Mouse (Mus musculus) midbrain, embryonic 14.5 days (tissue): Measurements from ENCODE around the gene Fxr2. TPM values are rescaled to one million over a fixed set of nuclear protein-coding genes. Genes with fewer than 3 reads are reported as not detected.

ENCODE experiments used
- ATAC-seq: fragments of 200-750 bp; cut with Nextera tagmentation; 2 replicates; pipeline ENCODE4 v1.8.0; 2017; ENCODE audit warnings: moderate number of reproducible peaks, moderate library complexity; ENCODE audit not compliant: low FRiP score, low TSS enrichment
- DNase-seq: peaks from one replicate; pipeline ENCODE4 v3.0.0-alpha.2; 2015
- H3K27ac ChIP-seq: fragments of 300-500 bp; sonication (generic); replicated peaks from 2 replicates; pipeline ENCODE4 v1.5.1; 2014; ENCODE audit warnings: mild to moderate bottlenecking, low read depth, low read length, moderate library complexity
- H3K27me3 ChIP-seq: fragments of 300-500 bp; sonication (generic); 2 replicates; pipeline ENCODE4 v1.6.1; 2014; ENCODE audit warnings: low read length, control low read depth, mixed read lengths; ENCODE audit not compliant: control insufficient read depth, insufficient read depth
- H3K36me3 ChIP-seq: fragments of 300-500 bp; sonication (generic); 2 replicates; pipeline ENCODE4 v1.6.1; 2014; ENCODE audit warnings: low read length, control low read depth; ENCODE audit not compliant: control insufficient read depth, insufficient read depth
- H3K4me1 ChIP-seq: fragments of 300-500 bp; sonication (generic); 2 replicates; pipeline ENCODE4 v1.6.1; 2014; ENCODE audit warnings: mild to moderate bottlenecking, antibody characterized with exemption, low read length, control low read depth; ENCODE audit not compliant: control insufficient read depth, insufficient read depth
- H3K4me2 ChIP-seq: fragments of 300-500 bp; sonication (generic); 2 replicates; pipeline ENCODE4 v1.6.1; 2014; ENCODE audit warnings: mild to moderate bottlenecking, low read length, moderate library complexity
- H3K4me3 ChIP-seq: fragments of 300-500 bp; sonication (generic); replicated peaks from 2 replicates; pipeline ENCODE4 v1.5.1; 2014; ENCODE audit warnings: low read depth, low read length
- H3K9ac ChIP-seq: fragments of 300-500 bp; sonication (generic); replicated peaks from 2 replicates; pipeline ENCODE4 v1.6.1; 2014; ENCODE audit warnings: mild to moderate bottlenecking, low read length, moderate library complexity
- H3K9me3 ChIP-seq: fragments of 300-500 bp; sonication (generic); 2 replicates; pipeline ENCODE4 v1.6.1; 2016; ENCODE audit warnings: low read length, control low read depth, mixed read lengths; ENCODE audit not compliant: control insufficient read depth
- WGBS: fragments of 180-500 bp; shearing (Covaris S2); extraction: QIAGEN DNeasy Blood & Tissue Kit; methylation state at CpG from one replicate; pipeline ENCODE4 v1.1.7; 2014; 5-methylcytosine and 5-hydroxymethylcytosine counted together
- polyA plus RNA-seq: library from polyadenylated mRNA; unstranded; fragments of >200 nt; fragmentation: Nextera tagmentation; extraction: Ambion mirVana; gene quantifications from 2 replicates; pipeline ENCODE4 v1.2.1, GENCODE M21; 2014

The Fxr2 gene
- polyA plus RNA-seq, result 35.9 and 38.4 TPM in 2 replicates

- Histone ChIP-seq H3K9me3 (no peaks in the 10 kb centered on the region), H3K9ac (peak within 1 kb of the TSS; percentile 94), H3K36me3 (peaks cover 3% of the 10 kb centered on the region; the same call in 1 of the 2 replicates), H3K4me1 (peaks cover 23% of the 10 kb centered on the region), H3K27ac (peak within 1 kb of the TSS; percentile 96), H3K4me3 (peak within 1 kb of the TSS; percentile 99), H3K27me3 (no peaks in the 10 kb centered on the region), H3K4me2 (peak within 1 kb of the TSS; percentile 57)
- under 1% methylated on average over 51 of the region's 56 CpGs for WGBS
- DNase-seq (peak; percentile 100), ATAC-seq (peak; percentile 98)
Observed at GRCm38 (mm10) chr11:69632284-69633089, at the start of gene Fxr2. Gene Fxr2 (plus strand): TSS chr11:69632990.

- Histone ChIP-seq H3K36me3 (peaks cover 21% of the 10 kb centered on the region), H3K4me2 (no peak overlapping the region), H3K4me1 (0 out of 2 replicates have a peak, but pooled peaks cover 6% of the 10 kb centered on the region), H3K27ac (no peak overlapping the region), H3K27me3 (no peaks in the 10 kb centered on the region), H3K4me3 (no peak overlapping the region), H3K9ac (no peak overlapping the region), H3K9me3 (no peaks in the 10 kb centered on the region)
- no peak for DNase-seq
- 89% methylated on average over 7 of the region's 7 CpGs for WGBS
- ATAC-seq, result no peak
Observed at GRCm38 (mm10) chr11:69584008-69584407, 48.8 kb upstream of the Fxr2 start.

GRCm38 (mm10) chr11:69584937-69585336 is 47.9 kb upstream of the Fxr2 start:
- peaks cover 30% of the 10 kb centered on the region for H3K36me3 ChIP-seq
- no peak overlapping the region for H3K4me2 ChIP-seq
- WGBS, result 96% methylated on average over 13 of the region's 13 CpGs
- ATAC-seq (no peak), DNase-seq (no peak)
- H3K4me3 ChIP-seq, result no peak overlapping the region
- H3K9me3 ChIP-seq, result no peaks in the 10 kb centered on the region
- no peak overlapping the region for H3K9ac ChIP-seq
- no peak overlapping the region for H3K27ac ChIP-seq
- H3K27me3 ChIP-seq, result no peaks in the 10 kb centered on the region
- 0 out of 2 replicates have a peak, but pooled peaks cover 6% of the 10 kb centered on the region for H3K4me1 ChIP-seq

- ATAC-seq (no peak), DNase-seq (no peak)
- H3K27ac ChIP-seq, result no peak overlapping the region
- 0 out of 2 replicates have a peak, but pooled peaks cover 6% of the 10 kb centered on the region for H3K4me1 ChIP-seq
- H3K9ac ChIP-seq, result no peak overlapping the region
- H3K4me2 ChIP-seq, result no peak overlapping the region
- no peak overlapping the region for H3K4me3 ChIP-seq
- H3K36me3 ChIP-seq, result peaks cover 39% of the 10 kb centered on the region
- H3K27me3 ChIP-seq, result no peaks in the 10 kb centered on the region
- H3K9me3 ChIP-seq, result no peaks in the 10 kb centered on the region
- 83% methylated on average over 7 of the region's 7 CpGs for WGBS
Observed at GRCm38 (mm10) chr11:69585718-69586325, 47.0 kb upstream of the Fxr2 start.

GRCm38 (mm10) chr11:69589207-69589834 is 43.5 kb upstream of the Fxr2 start:
- H3K27ac ChIP-seq, result no peak overlapping the region
- H3K4me2 ChIP-seq, result no peak overlapping the region
- WGBS, result 96% methylated on average over 22 of the region's 22 CpGs
- no peak for DNase-seq
- peaks cover 49% of the 10 kb centered on the region for H3K36me3 ChIP-seq
- ATAC-seq, result no peak
- no peaks in the 10 kb centered on the region for H3K4me1 ChIP-seq
- no peak overlapping the region for H3K9ac ChIP-seq
- no peak overlapping the region for H3K4me3 ChIP-seq
- no peaks in the 10 kb centered on the region for H3K27me3 ChIP-seq
- no peaks in the 10 kb centered on the region for H3K9me3 ChIP-seq

GRCm38 (mm10) chr11:69590622-69591021 is 42.2 kb upstream of the Fxr2 start:
- H3K36me3 ChIP-seq, result peaks cover 51% of the 10 kb centered on the region
- 95% methylated on average over 8 of the region's 8 CpGs for WGBS

GRCm38 (mm10) chr11:69591424-69591823 is 41.4 kb upstream of the Fxr2 start:
- Histone ChIP-seq H3K9me3 (no peaks in the 10 kb centered on the region), H3K4me1 (no peaks in the 10 kb centered on the region), H3K27me3 (no peaks in the 10 kb centered on the region), H3K9ac (no peak overlapping the region), H3K36me3 (peaks cover 51% of the 10 kb centered on the region), H3K4me3 (no peak overlapping the region), H3K4me2 (no peak overlapping the region), H3K27ac (no peak overlapping the region)
- 88% methylated on average over 3 of the region's 3 CpGs for WGBS
- ATAC-seq (no peak), DNase-seq (no peak)

More at GRCm38 (mm10) chr11:69590622-69591021, 42.2 kb upstream of the Fxr2 start:
- H3K4me3 ChIP-seq, result no peak overlapping the region
- H3K27ac ChIP-seq, result no peak overlapping the region
- no peaks in the 10 kb centered on the region for H3K4me1 ChIP-seq
- DNase-seq (no peak), ATAC-seq (no peak)
- H3K27me3 ChIP-seq, result no peaks in the 10 kb centered on the region
- no peak overlapping the region for H3K4me2 ChIP-seq
- H3K9ac ChIP-seq, result no peak overlapping the region
- H3K9me3 ChIP-seq, result no peaks in the 10 kb centered on the region

- Histone ChIP-seq H3K4me3 (no peak overlapping the region), H3K9me3 (no peaks in the 10 kb centered on the region), H3K27me3 (no peaks in the 10 kb centered on the region), H3K9ac (no peak overlapping the region), H3K36me3 (peaks cover 49% of the 10 kb centered on the region), H3K4me1 (no peaks in the 10 kb centered on the region), H3K4me2 (no peak overlapping the region), H3K27ac (0 out of 2 replicates have a peak overlapping the region, but pooled peaks have one; percentile 26)
- 62% methylated on average over 7 of the region's 7 CpGs for WGBS
- ATAC-seq, result no peak
- peak; percentile 61 for DNase-seq
Observed at GRCm38 (mm10) chr11:69591899-69592637, 40.7 kb upstream of the Fxr2 start.
